Mouse (Mus musculus) forelimb bud, embryonic 11.5 days (tissue): ENCODE results near the gene Etaa1.
"Not testable (repeated sequence)": the region's sequence is repeated elsewhere in the genome, so short reads cannot be mapped to it uniquely, and the experiment has no call there.

ENCODE experiments used
- DNase-seq: peaks from one replicate; pipeline ENCODE4 v3.0.0-alpha.2; 2012; ENCODE audit warnings: low read depth, low spot score

Etaa1 gene

DNA sequence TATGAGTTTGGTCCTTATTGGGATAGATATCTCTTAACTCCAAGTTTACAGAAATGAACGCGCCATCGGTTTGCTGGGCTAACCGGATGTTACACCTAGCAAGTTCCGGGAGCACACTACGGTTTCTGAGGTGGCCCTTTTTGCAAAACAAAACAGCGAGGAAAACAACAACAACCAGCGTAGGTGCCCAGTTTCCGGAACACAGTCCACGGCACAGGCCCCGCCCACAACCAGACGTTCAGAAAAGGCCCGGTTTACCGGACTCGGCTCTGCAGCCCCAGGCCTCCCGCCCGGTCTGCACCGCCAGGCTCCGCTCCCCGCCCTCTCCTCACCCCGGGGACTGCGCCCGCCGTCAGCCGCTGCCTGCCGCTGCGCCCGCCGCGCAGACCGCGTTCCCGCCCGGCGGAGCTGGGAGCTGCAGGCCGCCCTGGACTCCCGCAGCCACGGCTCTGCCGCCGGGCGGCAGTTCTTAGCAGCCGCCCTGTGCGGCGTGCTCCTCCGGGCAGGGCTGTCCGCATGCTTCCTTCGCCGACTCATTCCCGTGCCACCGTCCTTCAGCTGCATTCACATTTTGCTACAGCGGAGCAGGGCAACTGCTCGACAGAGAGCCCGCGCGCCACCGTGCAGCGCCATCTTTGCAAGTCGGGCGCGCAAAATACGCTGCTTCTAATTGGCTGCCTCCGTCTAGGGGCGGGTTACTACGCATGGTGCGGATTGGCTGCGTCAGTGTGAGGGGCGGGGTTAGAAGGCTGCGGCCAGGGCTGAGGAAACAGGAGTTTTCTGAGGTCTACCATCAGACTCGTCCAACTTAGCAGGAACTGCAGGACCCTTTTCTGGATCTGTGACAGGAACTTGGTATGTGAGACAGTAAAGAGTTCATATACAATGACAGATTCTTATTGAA is at the start of gene Etaa1:
TSS of gene Etaa1 (minus strand) at position 645 of the 904 bp plus-strand sequence.
- DNase-seq, result peak; percentile 93

DNA sequence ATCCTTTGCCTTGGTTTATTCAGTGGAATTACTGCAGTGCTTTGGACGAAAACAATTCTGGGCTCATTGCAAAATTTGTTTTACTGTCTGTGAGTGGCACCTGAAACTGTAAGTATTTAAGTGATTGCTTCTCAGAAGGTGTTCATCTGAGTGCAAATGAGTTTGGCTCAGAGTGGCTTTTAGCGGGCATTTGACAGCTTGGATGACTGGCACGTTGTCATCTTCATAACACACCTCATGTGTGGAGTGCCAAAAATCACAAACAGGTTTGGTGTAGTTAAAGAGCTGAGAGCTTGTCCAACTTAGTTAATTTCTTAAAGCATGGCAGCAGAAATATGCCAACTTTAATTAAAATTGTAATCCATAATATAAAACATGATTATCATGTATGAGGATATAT is 40.5 kb upstream of the Etaa1 start:
- DNase-seq, result no peak

DNA sequence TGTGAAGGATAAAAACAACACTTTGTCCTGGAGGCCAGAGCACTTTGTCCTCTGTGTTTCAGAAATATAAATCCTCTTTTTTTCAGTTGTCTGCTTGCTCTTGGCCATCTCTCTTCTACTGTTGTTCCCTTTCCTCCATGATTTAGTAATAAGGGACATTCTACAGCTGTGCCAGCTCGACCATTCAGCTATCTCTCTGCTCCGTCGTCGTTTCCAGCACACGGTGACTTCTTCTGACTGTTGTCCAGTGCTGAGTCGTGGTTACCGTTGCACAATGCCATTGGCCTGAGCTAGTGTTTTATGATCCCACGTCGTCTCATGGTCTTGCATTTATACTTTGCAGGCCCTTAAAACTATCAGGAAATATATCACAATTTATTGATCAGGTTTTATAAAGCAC is 38.6 kb upstream of the Etaa1 start:
- no peak for DNase-seq

GRCm38 (mm10) chr11:17983331-17983730 is 29.7 kb upstream of the Etaa1 start:
- DNase-seq, result no peak

- no peak for DNase-seq
Observed at GRCm38 (mm10) chr11:17981246-17981645, 27.6 kb upstream of the Etaa1 start.

- no peak for DNase-seq
Observed at GRCm38 (mm10) chr11:17975581-17975980, 21.9 kb upstream of the Etaa1 start.

GRCm38 (mm10) chr11:17952791-17953190 is 884 bp downstream of the Etaa1 start:
- no peak for DNase-seq

GRCm38 (mm10) chr11:17951336-17951735 is 2.3 kb downstream of the Etaa1 start:
- DNase-seq, result no peak

DNA sequence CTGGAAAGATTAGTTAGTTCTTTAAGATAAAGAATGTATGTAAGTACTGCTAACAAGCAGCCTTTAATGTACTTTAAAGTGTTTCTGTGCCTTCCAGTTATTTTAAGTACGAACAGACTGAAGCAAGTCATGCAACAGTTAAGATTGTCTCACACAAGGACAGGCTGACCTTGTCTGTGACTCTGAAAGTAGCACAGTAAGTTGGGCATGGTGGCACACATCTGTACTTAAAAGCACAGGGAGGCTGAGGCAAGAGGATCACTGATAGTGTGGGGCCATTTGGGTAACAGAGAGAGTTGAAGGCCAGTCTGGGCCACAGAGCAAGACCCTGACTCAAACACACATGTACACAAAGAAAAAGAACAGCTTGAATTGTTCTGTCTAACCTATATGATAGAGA is 14.5 kb downstream of the Etaa1 start:
- no peak for DNase-seq

DNA sequence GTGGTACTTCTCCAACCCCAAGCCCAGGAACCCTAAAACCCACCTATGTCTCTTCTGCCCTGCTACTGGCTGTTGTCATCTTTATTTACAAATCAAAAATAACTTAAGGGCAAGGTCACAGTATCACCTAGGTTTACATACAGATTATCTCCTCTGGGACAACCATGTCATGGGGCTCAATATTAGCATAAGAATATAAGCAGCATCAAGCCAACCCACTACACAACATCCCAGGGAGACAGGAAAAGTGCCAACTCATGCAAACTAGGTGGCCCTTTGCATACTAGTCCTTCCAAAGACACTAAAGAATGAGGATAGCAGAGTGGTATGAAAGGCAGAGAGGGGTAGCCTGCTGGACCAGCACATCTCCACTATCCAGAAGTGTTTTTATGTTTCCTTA is 15.7 kb downstream of the Etaa1 start:
- DNase-seq, result no peak

- no peak for DNase-seq
Observed at GRCm38 (mm10) chr11:17917905-17918304, 35.8 kb downstream of the Etaa1 start.

GRCm38 (mm10) chr11:17917101-17917500 is 36.6 kb downstream of the Etaa1 start:
- no peak for DNase-seq

DNA sequence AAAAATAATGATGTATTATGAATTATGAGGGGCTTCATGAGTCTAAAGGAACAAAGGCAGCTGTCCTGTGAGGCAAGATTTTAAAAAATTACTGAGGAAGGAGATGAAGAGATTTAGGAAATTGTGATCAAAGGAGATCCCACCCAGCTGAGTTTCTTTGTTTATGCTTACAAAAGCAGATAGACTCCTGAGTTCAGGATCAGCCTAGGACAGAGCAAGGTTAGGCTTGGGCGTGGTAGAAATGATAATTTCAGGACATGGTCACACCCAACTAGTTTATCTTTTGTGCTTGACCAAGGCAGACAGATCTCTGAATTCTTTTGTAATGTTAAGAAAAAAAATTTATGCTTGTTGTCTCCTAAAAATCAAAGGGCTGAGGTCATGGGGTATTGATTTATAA is 37.2 kb downstream of the Etaa1 start:
- no peak for DNase-seq

DNA sequence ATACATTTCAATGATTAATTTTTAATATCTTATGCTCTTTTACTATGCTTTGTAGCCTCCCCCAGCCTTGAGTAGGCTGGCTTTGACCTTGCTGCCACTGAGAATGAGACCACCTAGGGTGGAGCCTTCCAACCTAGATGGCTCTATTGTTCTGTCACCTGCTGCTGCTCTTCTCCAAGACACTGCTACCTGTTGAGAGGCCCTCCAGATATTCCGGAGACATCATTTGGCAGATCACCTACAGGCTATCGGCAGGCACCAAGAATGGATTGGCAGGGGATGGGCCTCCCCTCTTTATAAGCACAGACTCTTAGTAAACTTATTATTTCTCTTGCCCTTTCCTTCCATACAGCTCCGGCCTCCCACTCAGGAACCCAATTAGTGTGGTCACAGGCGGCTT is 52.7 kb downstream of the Etaa1 start:
- not testable (repeated sequence) for DNase-seq
